Mouse (Mus musculus): ENCODE results near the gene Pola1. TPM values are rescaled to one million over a fixed set of nuclear protein-coding genes. Genes with fewer than 3 reads are reported as not detected.
A peak's percentile ranks its signal among the peaks of the same experiment; 100 is the strongest.
"Not testable (repeated sequence)": the region's sequence is repeated elsewhere in the genome, so short reads cannot be mapped to it uniquely, and the experiment has no call there.

Pola1 gene
- polyA plus RNA-seq, 1 experiment from 2014 or later: 12.3 TPM

GRCm38 (mm10) chrX:93502865-93503353 is 129.0 kb downstream of the Pola1 start:
- H3K27me3 ChIP-seq (replicated peaks; ENCODE audit: control insufficient read depth, insufficient read depth, low read length): no peaks in the 10 kb centered on the region
- WGBS: 71% methylated on average over 2 of the region's 2 CpGs
- H3K4me3 ChIP-seq (ENCODE audit: low read length): no peak overlapping the region
- no peaks in the 10 kb centered on the region for H3K36me3 ChIP-seq (ENCODE audit: control insufficient read depth, insufficient read depth, low read length)
- H3K9ac ChIP-seq (ENCODE audit: low read depth, low read length): no peak overlapping the region
- no peaks in the 10 kb centered on the region for H3K4me1 ChIP-seq (ENCODE audit: control insufficient read depth, insufficient read depth, low read length)
- no peak overlapping the region for H3K4me2 ChIP-seq (ENCODE audit: low read depth, low read length)
- no peak for ATAC-seq
- no peak overlapping the region for H3K27ac ChIP-seq (ENCODE audit: low read length)
- H3K9me3 ChIP-seq (ENCODE audit: control insufficient read depth, low read length): no peaks in the 10 kb centered on the region

GRCm38 (mm10) chrX:93497597-93497996 is 134.4 kb downstream of the Pola1 start:
- no peaks in the 10 kb centered on the region for H3K27me3 ChIP-seq (replicated peaks; ENCODE audit: control insufficient read depth, insufficient read depth, low read length)
- no peak overlapping the region for H3K27ac ChIP-seq (ENCODE audit: low read length)
- no peaks in the 10 kb centered on the region for H3K9me3 ChIP-seq (ENCODE audit: control insufficient read depth, low read length)
- no peaks in the 10 kb centered on the region for H3K4me1 ChIP-seq (ENCODE audit: control insufficient read depth, insufficient read depth, low read length)
- 82% methylated on average over 6 of the region's 6 CpGs for WGBS
- no peak overlapping the region for H3K4me3 ChIP-seq (ENCODE audit: low read length)
- H3K36me3 ChIP-seq (ENCODE audit: control insufficient read depth, insufficient read depth, low read length): no peaks in the 10 kb centered on the region
- ATAC-seq: no peak
- no peak overlapping the region for H3K9ac ChIP-seq (ENCODE audit: low read depth, low read length)
- no peak overlapping the region for H3K4me2 ChIP-seq (ENCODE audit: low read depth, low read length)

- Histone ChIP-seq H3K27me3 (replicated peaks; ENCODE audit: control insufficient read depth, insufficient read depth, low read length) (no peaks in the 10 kb centered on the region), H3K9ac (ENCODE audit: low read depth, low read length) (no peak overlapping the region), H3K4me2 (ENCODE audit: low read depth, low read length) (no peak overlapping the region), H3K27ac (ENCODE audit: low read length) (no peak overlapping the region), H3K4me3 (ENCODE audit: low read length) (no peak overlapping the region), H3K4me1 (ENCODE audit: control insufficient read depth, insufficient read depth, low read length) (no peaks in the 10 kb centered on the region), H3K36me3 (ENCODE audit: control insufficient read depth, insufficient read depth, low read length) (no peaks in the 10 kb centered on the region), H3K9me3 (ENCODE audit: control insufficient read depth, low read length) (no peaks in the 10 kb centered on the region)
- no peak for ATAC-seq
- WGBS: 55% methylated on average over 1 of the region's 1 CpGs
Observed at GRCm38 (mm10) chrX:93465711-93466110, 166.2 kb downstream of the Pola1 start.

GRCm38 (mm10) chrX:93429738-93430260 is 202.2 kb downstream of the Pola1 start:
- H3K4me1 ChIP-seq (ENCODE audit: control insufficient read depth, insufficient read depth, low read length): no peaks in the 10 kb centered on the region
- no peak for ATAC-seq
- no peaks in the 10 kb centered on the region for H3K36me3 ChIP-seq (ENCODE audit: control insufficient read depth, insufficient read depth, low read length)
- no peak overlapping the region for H3K4me2 ChIP-seq (ENCODE audit: low read depth, low read length)
- H3K9me3 ChIP-seq (ENCODE audit: control insufficient read depth, low read length): no peaks in the 10 kb centered on the region
- no peak overlapping the region for H3K9ac ChIP-seq (ENCODE audit: low read depth, low read length)
- WGBS: 63% methylated on average over 6 of the region's 6 CpGs
- no peak overlapping the region for H3K4me3 ChIP-seq (ENCODE audit: low read length)
- H3K27ac ChIP-seq (ENCODE audit: low read length): no peak overlapping the region
- no peaks in the 10 kb centered on the region for H3K27me3 ChIP-seq (replicated peaks; ENCODE audit: control insufficient read depth, insufficient read depth, low read length)

- Histone ChIP-seq H3K36me3 (ENCODE audit: control insufficient read depth, insufficient read depth, low read length) (no peaks in the 10 kb centered on the region), H3K9me3 (ENCODE audit: control insufficient read depth, low read length) (no peaks in the 10 kb centered on the region), H3K4me1 (ENCODE audit: control insufficient read depth, insufficient read depth, low read length) (no peaks in the 10 kb centered on the region), H3K9ac (ENCODE audit: low read depth, low read length) (no peak overlapping the region), H3K4me3 (ENCODE audit: low read length) (no peak overlapping the region), H3K27ac (ENCODE audit: low read length) (no peak overlapping the region), H3K27me3 (replicated peaks; ENCODE audit: control insufficient read depth, insufficient read depth, low read length) (no peaks in the 10 kb centered on the region), H3K4me2 (ENCODE audit: low read depth, low read length) (no peak overlapping the region)
- WGBS: 78% methylated on average over 9 of the region's 9 CpGs
- ATAC-seq: no peak
Observed at GRCm38 (mm10) chrX:93428956-93429737, 202.8 kb downstream of the Pola1 start.

GRCm38 (mm10) chrX:93400871-93401270 is 231.1 kb downstream of the Pola1 start:
- not testable (repeated sequence) for H3K4me3 ChIP-seq (ENCODE audit: low read length); H3K9ac ChIP-seq (ENCODE audit: low read depth, low read length); H3K4me2 ChIP-seq (ENCODE audit: low read depth, low read length); ATAC-seq; H3K9me3 ChIP-seq (ENCODE audit: control insufficient read depth, low read length); H3K27me3 ChIP-seq (replicated peaks; ENCODE audit: control insufficient read depth, insufficient read depth, low read length); H3K4me1 ChIP-seq (ENCODE audit: control insufficient read depth, insufficient read depth, low read length); H3K36me3 ChIP-seq (ENCODE audit: control insufficient read depth, insufficient read depth, low read length); H3K27ac ChIP-seq (ENCODE audit: low read length)

GRCm38 (mm10) chrX:93397089-93397488 is 234.9 kb downstream of the Pola1 start:
- peak; percentile 65 for ATAC-seq
- no peaks in the 10 kb centered on the region for H3K9me3 ChIP-seq (ENCODE audit: control insufficient read depth, low read length)
- no peaks in the 10 kb centered on the region for H3K4me1 ChIP-seq (ENCODE audit: control insufficient read depth, insufficient read depth, low read length)
- no peak overlapping the region for H3K4me3 ChIP-seq (ENCODE audit: low read length)
- 59% methylated on average over 3 of the region's 3 CpGs for WGBS
- no peak overlapping the region for H3K4me2 ChIP-seq (ENCODE audit: low read depth, low read length)
- H3K9ac ChIP-seq (ENCODE audit: low read depth, low read length): no peak overlapping the region
- H3K27me3 ChIP-seq (replicated peaks; ENCODE audit: control insufficient read depth, insufficient read depth, low read length): no peaks in the 10 kb centered on the region
- H3K36me3 ChIP-seq (ENCODE audit: control insufficient read depth, insufficient read depth, low read length): no peaks in the 10 kb centered on the region
- H3K27ac ChIP-seq (ENCODE audit: low read length): no peak overlapping the region

GRCm38 (mm10) chrX:93377285-93377972 is 254.5 kb downstream of the Pola1 start:
- Histone ChIP-seq H3K27ac (ENCODE audit: low read length) (no peak overlapping the region), H3K9ac (ENCODE audit: low read depth, low read length) (no peak overlapping the region), H3K4me3 (ENCODE audit: low read length) (no peak overlapping the region), H3K4me1 (ENCODE audit: control insufficient read depth, insufficient read depth, low read length) (no peaks in the 10 kb centered on the region), H3K9me3 (ENCODE audit: control insufficient read depth, low read length) (no peaks in the 10 kb centered on the region), H3K27me3 (replicated peaks; ENCODE audit: control insufficient read depth, insufficient read depth, low read length) (no peaks in the 10 kb centered on the region), H3K4me2 (ENCODE audit: low read depth, low read length) (no peak overlapping the region), H3K36me3 (ENCODE audit: control insufficient read depth, insufficient read depth, low read length) (no peaks in the 10 kb centered on the region)
- 85% methylated on average over 9 of the region's 9 CpGs for WGBS
- ATAC-seq: no peak

GRCm38 (mm10) chrX:93373503-93373902 is 258.5 kb downstream of the Pola1 start:
- Histone ChIP-seq H3K9ac (ENCODE audit: low read depth, low read length) (no peak overlapping the region), H3K4me1 (ENCODE audit: control insufficient read depth, insufficient read depth, low read length) (no peaks in the 10 kb centered on the region), H3K27me3 (replicated peaks; ENCODE audit: control insufficient read depth, insufficient read depth, low read length) (no peaks in the 10 kb centered on the region), H3K9me3 (ENCODE audit: control insufficient read depth, low read length) (no peaks in the 10 kb centered on the region), H3K36me3 (ENCODE audit: control insufficient read depth, insufficient read depth, low read length) (no peaks in the 10 kb centered on the region), H3K4me2 (ENCODE audit: low read depth, low read length) (no peak overlapping the region), H3K4me3 (ENCODE audit: low read length) (no peak overlapping the region), H3K27ac (ENCODE audit: low read length) (no peak overlapping the region)
- no peak for ATAC-seq
- 72% methylated on average over 1 of the region's 1 CpGs for WGBS

All from intestine, embryonic 16.5 days (tissue).